Mouse (Mus musculus) C2C12 (cell line): ENCODE measurements around the gene Ror2. TPM values are rescaled to one million over a fixed set of nuclear protein-coding genes. Genes with fewer than 3 reads are reported as not detected.

ENCODE experiments used
- H3K27me3 ChIP-seq: one replicate; pipeline ENCODE4 v1.6.1; 2011; ENCODE audit not compliant: control insufficient read depth, insufficient read depth, insufficient read length
- H3K36me3 ChIP-seq: one replicate; pipeline ENCODE4 v1.6.1; 2011; ENCODE audit not compliant: control insufficient read depth, insufficient read depth
- H3K4me3 ChIP-seq: one replicate; pipeline ENCODE4 v1.5.1; 2011; ENCODE audit warnings: mild to moderate bottlenecking, control low read depth; ENCODE audit not compliant: poor library complexity, insufficient read depth, severe bottlenecking
- H3K79me2 ChIP-seq: one replicate; pipeline ENCODE4 v1.6.1; 2011; ENCODE audit not compliant: control insufficient read depth, insufficient read depth
- H3K79me3 ChIP-seq: one replicate; pipeline ENCODE4 v1.6.1; 2011; ENCODE audit warnings: low read depth, control low read depth
- H3ac ChIP-seq: one replicate; pipeline ENCODE3; 2011; ENCODE audit warnings: low read depth; ENCODE audit not compliant: control insufficient read depth, insufficient read length
- CEBPB ChIP-seq: IDR thresholded peaks from one replicate; pipeline ENCODE4 v1.6.1; 2011; ENCODE audit warnings: low read depth, mild to moderate bottlenecking, control low read depth, moderate library complexity
- CTCF ChIP-seq: IDR thresholded peaks from one replicate; pipeline ENCODE4 v1.5.1; 2011; ENCODE audit not compliant: control insufficient read depth, insufficient read depth, insufficient read length
- FOSL1 ChIP-seq: IDR thresholded peaks from one replicate; pipeline ENCODE4 v1.8.0; 2011; ENCODE audit warnings: mild to moderate bottlenecking, low read length; ENCODE audit not compliant: poor library complexity, insufficient read depth, severe bottlenecking
- MAX ChIP-seq: IDR thresholded peaks from one replicate; pipeline ENCODE4 v1.6.1; 2011; ENCODE audit warnings: mild to moderate bottlenecking, control low read depth
- MYOD1 ChIP-seq: IDR thresholded peaks from one replicate; pipeline ENCODE4 v1.6.1; 2011; ENCODE audit warnings: low read depth; ENCODE audit not compliant: control insufficient read depth, insufficient read length
- MYOG ChIP-seq: IDR thresholded peaks from one replicate; pipeline ENCODE4 v1.6.1; 2011; ENCODE audit not compliant: control insufficient read depth, insufficient read length; ENCODE audit errors: extremely low read depth
- USF1 ChIP-seq: IDR thresholded peaks from one replicate; pipeline ENCODE4 v1.6.1; 2011; ENCODE audit warnings: low read depth, mild to moderate bottlenecking, control low read depth, moderate library complexity
- polyA plus RNA-seq: library from polyadenylated mRNA; unstranded; fragments of >200 nt; fragmentation: generic; extraction: Trizol; gene quantifications from one replicate; pipeline ENCODE4 v1.2.1, GENCODE M21; 2012; ENCODE audit warnings: missing spikeins

Gene Ror2
- polyA plus RNA-seq, 1 experiment = 0.13 TPM

- Histone ChIP-seq H3K79me3 (no peaks in the 10 kb centered on the region), H3ac (no peak overlapping the region), H3K4me3 (no peak overlapping the region), H3K27me3 (peaks cover 3% of the 10 kb centered on the region), H3K79me2 (no peaks in the 10 kb centered on the region), H3K36me3 (no peaks in the 10 kb centered on the region)
- TF ChIP-seq CEBPB = no peak
- TF ChIP-seq MYOG = no peak
- TF ChIP-seq CTCF = no peak
- TF ChIP-seq MAX = no peak
- TF ChIP-seq FOSL1 = no peak
- no peak for TF ChIP-seq USF1
- TF ChIP-seq MYOD1 = no peak
Observed at GRCm38 (mm10) chr13:53248586-53249401, 37.1 kb downstream of the Ror2 start.

DNA sequence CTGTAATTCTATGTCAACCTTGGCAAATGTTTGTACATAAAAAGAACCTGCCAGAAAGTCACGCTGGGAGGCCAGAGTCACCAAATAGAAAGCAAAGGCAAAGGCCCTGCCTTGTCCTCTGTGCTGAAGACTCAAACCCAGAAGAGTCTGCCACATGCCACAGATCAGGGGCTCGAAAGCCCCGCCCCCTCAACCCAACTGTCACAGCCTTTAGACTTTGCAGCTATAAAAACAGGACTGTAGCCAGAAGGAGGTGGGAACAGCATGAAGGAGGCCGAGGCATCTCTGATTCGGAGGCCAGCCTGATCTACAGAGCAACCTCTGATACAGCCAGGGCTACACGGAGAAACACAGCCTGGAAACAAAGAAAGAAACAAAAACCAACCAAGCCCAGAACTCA is 37.8 kb downstream of the Ror2 start:
- Histone ChIP-seq H3K27me3 (peaks cover 3% of the 10 kb centered on the region), H3K79me3 (no peaks in the 10 kb centered on the region), H3K4me3 (no peak overlapping the region), H3ac (no peak overlapping the region), H3K79me2 (no peaks in the 10 kb centered on the region), H3K36me3 (no peaks in the 10 kb centered on the region)
- TF ChIP-seq CTCF (no peak), MYOD1 (no peak), CEBPB (no peak), MYOG (no peak), MAX (no peak)

GRCm38 (mm10) chr13:53247175-53247574 is 38.7 kb downstream of the Ror2 start:
- no peaks in the 10 kb centered on the region for H3K36me3 ChIP-seq
- H3K27me3 ChIP-seq = peaks cover 3% of the 10 kb centered on the region
- H3ac ChIP-seq = no peak overlapping the region
- H3K4me3 ChIP-seq = no peak overlapping the region
- H3K79me2 ChIP-seq = no peaks in the 10 kb centered on the region
- no peaks in the 10 kb centered on the region for H3K79me3 ChIP-seq
- no peak for TF ChIP-seq MAX
- TF ChIP-seq FOSL1 = no peak
- no peak for TF ChIP-seq CTCF
- TF ChIP-seq MYOG = no peak
- TF ChIP-seq CEBPB = no peak

GRCm38 (mm10) chr13:53244151-53244550 is 41.8 kb downstream of the Ror2 start:
- TF ChIP-seq MYOG = no peak
- Histone ChIP-seq H3K27me3 (peaks cover 3% of the 10 kb centered on the region), H3K79me2 (no peaks in the 10 kb centered on the region), H3K4me3 (no peak overlapping the region), H3K36me3 (no peaks in the 10 kb centered on the region), H3ac (no peak overlapping the region), H3K79me3 (no peaks in the 10 kb centered on the region)

DNA sequence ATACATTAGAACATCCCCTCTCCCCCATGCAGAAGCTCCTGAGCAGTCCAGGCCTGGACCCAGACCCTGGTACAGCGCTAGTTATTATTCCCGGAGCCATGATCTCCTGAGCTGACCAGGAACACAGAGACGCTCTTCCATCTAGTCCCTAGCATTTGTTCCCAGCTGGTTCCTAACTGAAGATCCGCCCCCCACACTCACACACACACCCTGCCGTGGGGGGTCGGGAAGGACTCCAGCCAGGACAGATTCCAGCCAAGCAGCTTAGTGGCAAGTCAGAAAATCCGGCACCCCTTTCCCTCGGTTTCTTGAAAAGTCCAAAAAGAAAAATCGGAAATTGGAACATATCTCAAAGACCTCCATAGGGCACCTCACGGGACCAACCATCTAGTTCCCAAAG is 48.5 kb downstream of the Ror2 start:
- H3K4me3 ChIP-seq = no peak overlapping the region
- TF ChIP-seq MYOD1 = no peak
- no peak for TF ChIP-seq MYOG
- no peak for TF ChIP-seq FOSL1
- no peak for TF ChIP-seq CTCF
- no peak for TF ChIP-seq USF1
- TF ChIP-seq MAX = no peak
- no peak for TF ChIP-seq CEBPB
- H3K36me3 ChIP-seq = no peaks in the 10 kb centered on the region
- no peak overlapping the region for H3ac ChIP-seq
- no peaks in the 10 kb centered on the region for H3K79me3 ChIP-seq
- H3K79me2 ChIP-seq = no peaks in the 10 kb centered on the region
- H3K27me3 ChIP-seq = peaks cover 38% of the 10 kb centered on the region

DNA sequence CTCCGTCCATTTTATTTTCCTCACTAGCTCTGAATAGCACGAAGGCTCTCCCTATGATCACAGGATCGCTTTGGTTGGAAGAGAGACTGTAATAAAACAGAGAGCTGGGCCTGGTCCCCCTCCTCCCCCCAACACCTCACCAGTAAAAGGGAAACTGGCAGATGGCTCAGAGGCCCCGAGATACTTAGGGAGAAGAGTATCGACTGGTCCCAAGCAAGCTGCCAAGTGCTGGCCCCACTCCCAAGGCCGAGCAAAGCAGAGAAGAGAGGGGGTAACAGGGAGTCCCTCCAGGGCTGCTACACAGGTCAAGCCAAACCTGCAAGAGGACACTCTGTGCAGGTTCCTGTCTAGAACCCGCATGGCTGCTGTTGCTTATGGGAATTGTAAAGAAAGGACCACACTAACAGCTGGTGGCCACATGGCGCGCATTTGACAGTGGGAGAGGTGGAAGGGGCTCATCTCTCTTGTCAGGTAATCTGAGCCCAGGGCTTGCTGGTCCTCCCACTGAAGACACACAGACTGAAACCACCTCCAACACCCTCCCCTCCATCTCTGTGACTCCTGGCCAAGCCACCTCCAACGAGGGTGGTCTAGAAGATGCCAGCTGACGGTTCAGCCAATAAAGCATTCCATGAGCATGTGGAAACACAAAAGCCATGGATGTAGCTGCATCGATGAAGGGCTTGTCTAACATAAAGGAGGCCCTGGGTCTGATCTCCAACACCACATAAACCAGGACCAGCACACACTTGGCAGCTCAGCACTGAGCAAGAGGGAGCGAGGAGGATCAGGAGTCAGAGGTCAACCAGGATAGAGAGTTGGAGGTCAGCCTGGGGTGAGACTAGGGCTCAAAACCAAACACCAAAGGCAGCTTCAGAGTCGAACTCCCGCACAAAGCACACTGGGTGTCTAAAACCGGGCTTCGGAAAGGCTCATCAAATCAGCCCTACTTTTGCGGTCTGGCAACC is 49.2 kb downstream of the Ror2 start:
- TF ChIP-seq FOSL1 = no peak
- TF ChIP-seq MYOG = no peak
- no peak for TF ChIP-seq MYOD1
- TF ChIP-seq CTCF = no peak
- no peak for TF ChIP-seq USF1
- no peak for TF ChIP-seq MAX
- TF ChIP-seq CEBPB = no peak
- Histone ChIP-seq H3K4me3 (no peak overlapping the region), H3K79me3 (no peaks in the 10 kb centered on the region), H3K79me2 (no peaks in the 10 kb centered on the region), H3K36me3 (no peaks in the 10 kb centered on the region), H3ac (no peak overlapping the region), H3K27me3 (peaks cover 43% of the 10 kb centered on the region)
